Mouse (Mus musculus) left cerebral cortex, postnatal 14 days (tissue): ENCODE data around the gene Fubp1. TPM values are rescaled to one million over a fixed set of nuclear protein-coding genes. Genes with fewer than 3 reads are reported as not detected.

Experiments
- DNase-seq, 2 experiments: peaks; one replicate each; pipeline ENCODE4 v3.0.0; 2021 to 2022; ENCODE audit warnings: low spot score in 2 of 2, mixed read lengths in 1 of 2
- intact Hi-C: fragments of 180-260 bp; cut with DNase I; formaldehyde crosslinking; loops from one replicate; pipeline ENCODE4 v1.15.1; 2025
- total RNA-seq, 2 experiments: library from RNA; stranded (reverse); gene quantifications; 2 replicates each; pipeline ENCODE4 v1.2.3; 2021

The Fubp1 gene
- total RNA-seq, 2 experiments from 2014 or later, result 106 to 112 TPM

DNA sequence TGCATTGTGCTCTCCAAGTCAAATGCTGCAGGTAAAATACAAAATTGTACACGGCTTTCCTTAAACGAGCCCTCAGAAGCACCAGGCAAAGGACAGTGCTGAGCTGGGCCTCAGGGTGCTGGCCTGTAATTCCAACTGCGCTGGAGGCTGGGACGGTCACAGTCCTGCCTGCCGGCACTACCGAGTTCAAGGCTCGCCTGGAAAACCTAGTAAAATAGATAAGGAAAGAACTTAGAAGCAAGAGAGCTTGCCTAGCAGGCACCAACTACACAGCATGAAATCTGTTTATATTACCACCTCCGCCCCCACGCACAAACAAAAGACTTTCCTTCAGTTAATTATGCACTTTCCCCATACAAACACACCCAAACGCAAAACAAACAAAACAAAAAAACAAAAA lies 54.2 kb downstream of the Fubp1 start:
- no peak for DNase-seq
- intact Hi-C loops, result loop anchor here (10.0 kb wide), 1 partner anchor 50 kb away; no protein-coding TSS in a partner anchor

DNA sequence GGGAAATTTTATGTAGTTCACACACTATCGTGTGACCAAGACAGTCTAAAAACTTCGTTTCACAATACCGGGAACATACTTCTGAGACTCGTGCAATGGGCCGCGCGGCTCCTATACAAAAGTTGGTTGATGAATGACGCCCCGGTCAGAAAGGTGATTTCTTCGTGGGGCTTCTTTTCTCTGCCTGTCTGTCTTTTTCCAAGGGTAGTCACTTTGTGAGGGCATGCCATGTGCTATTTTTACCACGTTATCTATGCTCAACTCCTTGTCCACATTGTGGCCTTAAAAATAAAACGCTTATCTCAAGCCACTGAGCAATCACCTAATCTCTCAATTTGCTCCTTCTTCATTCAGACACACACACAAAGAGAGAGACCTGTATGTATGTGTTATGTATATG lies 54.6 kb downstream of the Fubp1 start:
- intact Hi-C loops, result loop anchor here (10.0 kb wide), 1 partner anchor 50 kb away; no protein-coding TSS in a partner anchor
- no peak for DNase-seq

DNA sequence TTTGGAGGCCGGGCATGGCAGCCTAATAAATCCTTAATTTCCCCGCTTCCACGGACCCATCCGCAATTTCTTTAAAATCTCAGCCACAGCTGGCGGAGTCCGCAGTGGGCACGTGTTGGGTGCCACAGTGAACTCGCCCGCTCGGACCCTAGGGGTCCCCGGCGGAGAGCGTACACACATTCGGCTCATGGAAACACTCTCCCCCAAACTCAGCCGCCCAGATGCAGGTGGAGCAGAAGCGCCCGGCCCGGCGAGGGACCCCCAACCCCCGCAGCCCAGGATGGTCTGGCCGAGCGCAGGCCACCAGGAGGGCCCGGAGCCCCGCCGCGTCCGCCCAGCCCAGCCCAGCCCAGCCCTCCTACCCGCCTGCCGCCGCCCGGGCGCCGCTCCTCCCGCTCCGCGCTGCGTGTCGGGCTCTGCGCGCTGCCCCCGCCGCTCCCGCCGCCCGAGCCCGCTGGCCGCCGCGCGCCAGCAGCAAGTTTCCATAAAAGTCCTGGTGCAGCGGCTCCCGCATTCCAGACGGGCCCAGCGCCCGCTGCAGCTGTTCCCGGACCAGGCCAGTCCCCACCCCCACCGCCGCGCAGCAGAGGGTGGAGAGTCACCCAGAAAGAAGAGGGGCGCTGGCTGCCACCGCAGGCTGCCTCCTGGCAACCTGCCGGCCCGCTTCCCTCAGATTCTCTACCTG lies 55.3 kb downstream of the Fubp1 start:
- peak; percentile 43 to 44 for DNase-seq
- intact Hi-C loops, result loop anchor here (10.0 kb wide), 1 partner anchor 49 kb away; no protein-coding TSS in a partner anchor

DNA sequence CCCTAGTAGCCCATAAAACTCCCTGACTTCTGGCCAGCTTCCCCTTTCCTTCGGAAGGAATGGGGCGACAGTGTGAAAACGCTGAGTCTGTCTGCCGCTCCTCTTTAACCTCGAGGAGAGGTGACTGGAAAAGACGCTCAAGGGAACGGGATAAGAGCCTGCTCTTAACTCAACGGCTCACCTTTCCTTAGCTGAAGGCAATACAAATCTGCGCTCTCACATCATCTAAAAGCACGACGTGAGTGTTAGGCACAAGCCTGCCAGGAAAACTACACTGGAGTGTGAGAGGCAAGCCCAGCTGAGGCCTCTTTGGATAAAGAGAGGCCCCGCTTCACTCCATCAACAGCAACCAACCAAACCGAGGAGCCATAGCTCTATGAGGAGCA lies 55.8 kb downstream of the Fubp1 start, which contains the start of gene Nexn:
Gene Nexn, minus strand, starts transcription at position 315 of the 386 bp plus-strand sequence.
- DNase-seq, result no peak
- intact Hi-C loops, result loop anchor here (10.0 kb wide), 1 partner anchor 49 kb away; no protein-coding TSS in a partner anchor

- intact Hi-C loops, result loop anchor here (10.0 kb wide), 1 partner anchor 47 kb away; no protein-coding TSS in a partner anchor
- DNase-seq, result no peak
Observed at GRCm38 (mm10) chr3:152268099-152268498, 57.9 kb downstream of the Fubp1 start.

DNA sequence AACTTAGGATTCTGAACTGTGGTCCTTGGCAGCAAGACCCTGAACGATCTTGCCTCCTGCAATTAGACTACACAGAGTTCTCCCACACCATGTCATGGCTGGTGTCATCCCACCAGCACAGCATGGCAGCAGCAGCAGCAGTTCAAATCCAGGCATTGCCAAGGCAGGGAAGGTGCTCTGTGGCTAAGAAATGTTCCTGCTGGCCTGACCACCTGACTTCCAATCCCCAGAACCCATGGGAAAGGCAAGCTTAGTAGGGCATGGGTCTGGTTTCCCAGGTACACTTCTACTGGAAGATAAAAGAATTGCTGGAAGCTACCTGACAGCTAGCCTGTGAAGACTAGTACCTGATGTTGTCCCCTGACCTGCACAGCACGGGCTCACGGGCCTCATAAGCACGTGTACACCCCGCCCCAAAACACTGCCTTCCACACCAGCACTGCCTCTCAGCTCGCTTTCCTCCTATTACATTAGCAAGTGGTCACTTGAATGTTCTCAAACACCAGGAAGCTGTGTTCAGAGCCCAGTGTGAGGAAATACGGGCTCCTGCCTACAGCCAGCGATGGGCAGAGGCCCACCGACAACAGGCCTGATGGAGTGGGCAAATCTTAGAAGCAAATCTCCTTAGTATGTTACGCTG lies 61.0 kb downstream of the Fubp1 start:
- DNase-seq, result no peak
- intact Hi-C loops, result no loop called here

DNA sequence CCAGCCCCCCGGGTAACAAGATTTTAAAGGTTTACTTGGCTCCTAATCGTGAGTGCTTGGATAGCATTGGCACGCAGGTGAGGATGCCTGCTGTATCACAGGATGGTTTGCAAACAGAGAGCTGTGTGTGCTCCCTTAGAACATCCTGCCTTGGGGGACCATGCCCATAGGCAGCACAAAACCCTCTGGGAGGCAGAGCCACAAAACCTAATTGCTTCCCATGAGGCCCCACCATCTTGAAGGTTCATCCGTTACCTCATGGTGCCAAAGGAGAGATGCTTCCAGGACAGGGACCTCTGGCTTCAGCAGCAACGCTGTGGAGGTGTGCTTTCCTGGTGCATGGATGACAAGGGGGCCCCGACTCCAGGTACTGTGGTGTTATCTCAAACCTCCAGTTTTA lies 61.7 kb downstream of the Fubp1 start:
- intact Hi-C loops, result no loop called here
- DNase-seq, result no peak

DNA sequence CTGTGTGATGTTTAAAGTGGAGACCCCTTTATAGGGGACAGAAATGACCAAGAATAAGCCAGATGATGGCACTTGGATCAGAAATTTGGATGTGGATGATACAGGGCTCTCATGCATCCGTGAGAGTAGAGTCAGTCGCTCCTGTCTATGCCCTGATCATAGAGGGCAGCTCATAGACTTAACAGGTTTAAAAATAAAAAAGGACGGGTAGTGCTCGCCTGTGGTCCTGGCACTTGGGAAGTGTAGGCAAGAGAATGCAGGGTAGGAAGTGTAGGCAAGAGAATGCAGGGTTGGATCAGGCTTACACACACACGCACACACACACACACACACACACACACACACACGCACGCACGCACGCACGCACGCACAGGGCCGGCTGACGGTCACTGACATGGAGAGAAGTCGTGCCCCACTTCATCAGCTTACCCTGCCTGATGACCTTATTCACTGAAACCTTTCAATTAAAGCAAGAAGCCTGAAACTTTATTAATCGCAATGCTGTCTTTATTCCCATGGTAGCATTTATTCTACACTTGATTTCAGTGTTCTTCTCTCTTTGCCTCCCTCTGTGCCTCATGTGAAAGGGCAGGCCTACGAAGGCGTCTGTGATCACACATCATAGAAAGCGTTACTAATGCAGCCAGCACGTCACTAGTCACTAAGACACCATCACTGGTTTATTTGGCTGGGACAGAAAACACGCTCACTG lies 62.9 kb downstream of the Fubp1 start:
- DNase-seq, result no peak
- intact Hi-C loops, result no loop called here

GRCm38 (mm10) chr3:152275008-152275407 lies 64.8 kb downstream of the Fubp1 start:
- intact Hi-C loops, result no loop called here
- DNase-seq, result no peak

DNA sequence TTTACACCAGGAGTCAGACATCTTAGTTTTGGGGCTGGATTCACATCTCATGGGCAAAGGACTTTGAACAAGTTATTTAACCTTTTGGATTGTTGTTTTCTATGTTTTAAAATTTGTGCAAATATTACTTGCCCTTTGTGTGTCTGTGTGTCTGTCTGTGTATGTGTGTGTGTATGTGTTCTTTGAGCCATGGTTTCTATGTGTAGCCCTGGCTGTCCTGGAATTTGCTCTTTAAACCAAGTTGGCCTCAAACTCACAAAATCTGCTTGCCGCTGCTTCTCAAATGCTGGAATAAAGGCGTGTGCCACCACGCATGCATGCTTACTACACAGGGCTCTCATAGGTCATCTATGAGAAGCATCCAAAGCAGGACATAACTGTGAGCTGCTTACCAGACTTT lies 66.7 kb downstream of the Fubp1 start:
- no peak for DNase-seq
- intact Hi-C loops, result no loop called here

DNA sequence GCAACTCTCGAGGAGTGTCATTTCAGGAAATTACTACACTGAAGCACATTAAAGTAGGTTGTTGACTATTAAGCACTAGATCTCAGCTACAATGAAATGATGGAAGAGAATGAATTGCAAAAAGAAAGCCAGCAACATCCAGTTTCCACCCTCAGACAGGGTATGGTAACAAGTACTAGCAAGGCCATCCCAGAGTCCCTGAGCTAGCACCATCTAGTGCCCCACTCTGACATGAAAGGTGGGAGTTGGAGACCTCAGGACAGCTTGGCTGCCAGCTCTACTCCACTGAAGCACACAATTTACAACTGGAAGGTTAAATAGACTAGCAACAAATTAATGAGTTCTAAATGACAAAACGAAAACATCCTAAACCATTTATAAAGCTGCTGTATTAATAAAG lies 67.7 kb downstream of the Fubp1 start:
- intact Hi-C loops, result no loop called here
- no peak for DNase-seq

- intact Hi-C loops, result no loop called here
- no peak for DNase-seq
Observed at GRCm38 (mm10) chr3:152278431-152278830, 68.2 kb downstream of the Fubp1 start.

GRCm38 (mm10) chr3:152282126-152282525 lies 71.9 kb downstream of the Fubp1 start:
- intact Hi-C loops, result no loop called here
- DNase-seq, result no peak

DNA sequence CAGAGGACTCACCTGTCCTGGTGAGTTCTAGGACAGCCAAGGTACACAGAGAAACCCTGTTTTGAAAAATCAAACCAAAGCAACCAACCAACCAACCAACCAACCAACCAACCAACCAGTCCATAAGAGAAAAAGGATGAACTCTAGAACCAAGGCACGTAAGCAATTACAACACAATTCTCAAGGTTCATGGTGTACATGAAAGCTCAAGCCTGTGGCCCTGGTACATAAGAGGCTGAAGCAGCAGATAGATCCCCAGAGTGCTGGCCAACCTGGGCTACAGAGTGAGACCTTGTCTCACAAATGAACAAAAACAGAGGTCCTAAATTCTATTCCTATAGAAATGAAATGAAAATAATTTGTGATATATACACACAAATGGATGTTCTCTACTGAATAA lies 74.1 kb downstream of the Fubp1 start:
- intact Hi-C loops, result no loop called here
- DNase-seq, result no peak

- intact Hi-C loops, result no loop called here
- DNase-seq, result no peak
Observed at GRCm38 (mm10) chr3:152284759-152285158, 74.5 kb downstream of the Fubp1 start.

Other genes starting within 250 kb of the Fubp1 start
- gene Gipc2, start 44.2 kb upstream of the Fubp1 start, total RNA-seq, result 1 to 10 TPM; 3.1 to 4.1 TPM
- gene Dnajb4, start 120 bp upstream of the Fubp1 start, total RNA-seq, result 10 to 100 TPM; 59.0 to 60.4 TPM
- 1 to 10 TPM; 1.6 to 1.8 TPM for gene Nexn, start 55.9 kb downstream of the Fubp1 start, total RNA-seq
- gene Miga1, start 130.0 kb downstream of the Fubp1 start, total RNA-seq, result 10 to 100 TPM; 82.3 to 83.2 TPM
- 100 to 1,000 TPM; 123 to 127 TPM for gene Usp33, start 136.1 kb downstream of the Fubp1 start, total RNA-seq
- 10 to 100 TPM; 29.3 to 30.8 TPM for gene Zzz3, start 185.1 kb downstream of the Fubp1 start, total RNA-seq